Mouse (Mus musculus) lung, adult 2 months (tissue): ENCODE measurements around the gene Ier3. TPM values are rescaled to one million over a fixed set of nuclear protein-coding genes. Genes with fewer than 3 reads are reported as not detected.

ENCODE experiments used
- DNase-seq: peaks from one replicate; pipeline ENCODE4 v3.0.0; 2022
- H3K4me1 ChIP-seq: fragments of 200-500 bp; 2 replicates; pipeline ENCODE4 v1.6.1; 2011; ENCODE audit warnings: low read length; ENCODE audit not compliant: control insufficient read depth, insufficient read depth
- H3K4me3 ChIP-seq: fragments of 200-500 bp; replicated peaks from 2 replicates; pipeline ENCODE3; 2011; ENCODE audit warnings: low read depth, mild to moderate bottlenecking, control low read depth, low read length; ENCODE audit errors: extremely low read depth
- CTCF ChIP-seq: fragments of 200-500 bp; IDR thresholded peaks from 2 replicates; pipeline ENCODE4 v1.5.1; 2011; ENCODE audit warnings: mild to moderate bottlenecking, low read length, control low read depth; ENCODE audit not compliant: insufficient read depth
- POLR2A ChIP-seq: fragments of 200-500 bp; IDR thresholded peaks from 2 replicates; pipeline ENCODE4 v1.6.1; 2011; ENCODE audit warnings: low read depth, mild to moderate bottlenecking, control low read depth, low read length, borderline replicate concordance; ENCODE audit errors: extremely low read depth
- WGBS: fragments of 180-500 bp; shearing (Covaris S2); methylation state at CpG from one replicate; pipeline ENCODE4 v1.1.7; 2018; 5-methylcytosine and 5-hydroxymethylcytosine counted together
- polyA plus RNA-seq: library from polyadenylated mRNA; depleted of rRNA; stranded (reverse); fragments of >200 nt; gene quantifications from 2 replicates; pipeline ENCODE4 v1.2.3, GENCODE M21; 2012

Ier3 gene
- polyA plus RNA-seq, 1 experiment, result 133 TPM

GRCm38 (mm10) chr17:35787493-35787892 is 34.0 kb upstream of the Ier3 start:
- TF ChIP-seq CTCF (no peak), POLR2A (no peak)
- no peaks in the 10 kb centered on the region for H3K4me1 ChIP-seq
- DNase-seq, result no peak
- no peak overlapping the region for H3K4me3 ChIP-seq

- no peak for DNase-seq
- WGBS, result 76% methylated on average over 3 of the region's 3 CpGs
- TF ChIP-seq CTCF (no peak), POLR2A (no peak)
- no peak overlapping the region for H3K4me3 ChIP-seq
- no peaks in the 10 kb centered on the region for H3K4me1 ChIP-seq
These were observed 33.5 kb upstream of the Ier3 start for GRCm38 (mm10) chr17:35788025-35788424.

DNA sequence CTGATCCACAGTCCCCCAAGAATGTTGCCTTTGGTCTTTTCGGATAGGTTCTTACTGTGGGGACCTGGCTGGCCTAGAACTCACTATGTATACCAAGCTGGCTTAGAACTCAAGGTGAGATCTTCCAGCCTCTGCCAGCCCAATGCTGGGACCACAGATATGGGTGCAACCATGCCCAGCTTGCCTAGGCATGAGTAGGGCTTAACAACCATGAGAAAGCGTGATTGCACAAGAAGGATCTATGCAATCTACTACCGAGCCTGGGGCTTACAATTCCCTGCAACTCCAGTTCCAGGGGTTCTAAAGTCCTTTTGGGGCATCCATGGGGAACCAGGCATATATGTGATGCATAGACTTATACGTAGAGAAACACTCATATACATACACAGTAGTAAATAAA is 30.6 kb upstream of the Ier3 start:
- no peak for DNase-seq
- Histone ChIP-seq H3K4me1 (no peaks in the 10 kb centered on the region; the same call in 1 of the 2 replicates), H3K4me3 (no peak overlapping the region)
- no peak for TF ChIP-seq CTCF
- no peak for TF ChIP-seq POLR2A
- WGBS, result 90% methylated on average over 4 of the region's 4 CpGs

DNA sequence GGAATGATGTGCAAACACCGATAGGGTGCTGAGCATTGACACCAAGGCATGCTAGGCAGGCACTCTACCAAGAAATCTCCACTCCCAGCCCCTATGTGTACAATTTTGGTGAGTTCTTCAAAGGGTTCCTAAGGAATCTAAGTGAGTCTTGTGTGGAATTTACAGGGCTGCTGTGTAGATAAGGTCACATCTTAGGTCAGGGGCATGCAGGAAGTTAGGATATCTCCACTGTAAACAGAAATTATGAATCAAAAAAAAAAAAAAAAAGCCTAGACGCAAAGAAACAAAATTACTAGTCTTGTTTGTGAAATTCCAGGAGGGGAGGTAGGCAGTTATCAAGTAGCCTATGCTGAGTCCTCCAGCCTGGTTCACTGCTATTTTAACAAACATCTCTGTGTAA is 28.6 kb upstream of the Ier3 start:
- DNase-seq, result no peak
- Histone ChIP-seq H3K4me3 (no peak overlapping the region), H3K4me1 (no peaks in the 10 kb centered on the region; the same call in 1 of the 2 replicates)
- WGBS, result 29% methylated on average over 2 of the region's 2 CpGs
- TF ChIP-seq POLR2A (no peak), CTCF (no peak)

DNA sequence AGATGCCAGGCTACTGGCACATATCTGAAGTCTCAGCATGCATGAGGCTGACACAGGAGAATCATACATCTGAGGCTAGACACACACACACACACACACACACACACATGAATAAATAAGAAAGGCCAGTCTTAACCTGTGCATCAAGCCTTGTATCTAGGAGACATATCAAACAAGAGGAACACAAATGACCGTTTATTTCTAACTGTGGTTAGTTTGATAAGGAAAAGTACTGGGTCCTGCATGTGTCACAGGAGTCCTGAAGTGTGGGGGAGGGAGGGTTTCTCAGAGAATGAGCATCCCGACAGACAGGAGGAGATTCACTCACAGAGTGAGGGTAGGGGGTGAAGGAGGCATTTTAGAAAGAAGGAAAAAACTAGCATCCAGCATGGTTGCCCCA is 26.4 kb upstream of the Ier3 start:
- no peak overlapping the region for H3K4me3 ChIP-seq
- 26% methylated on average over 2 of the region's 2 CpGs for WGBS
- DNase-seq, result no peak
- no peak for TF ChIP-seq POLR2A
- TF ChIP-seq CTCF, result no peak
- H3K4me1 ChIP-seq, result no peaks in the 10 kb centered on the region; the same call in 1 of the 2 replicates

DNA sequence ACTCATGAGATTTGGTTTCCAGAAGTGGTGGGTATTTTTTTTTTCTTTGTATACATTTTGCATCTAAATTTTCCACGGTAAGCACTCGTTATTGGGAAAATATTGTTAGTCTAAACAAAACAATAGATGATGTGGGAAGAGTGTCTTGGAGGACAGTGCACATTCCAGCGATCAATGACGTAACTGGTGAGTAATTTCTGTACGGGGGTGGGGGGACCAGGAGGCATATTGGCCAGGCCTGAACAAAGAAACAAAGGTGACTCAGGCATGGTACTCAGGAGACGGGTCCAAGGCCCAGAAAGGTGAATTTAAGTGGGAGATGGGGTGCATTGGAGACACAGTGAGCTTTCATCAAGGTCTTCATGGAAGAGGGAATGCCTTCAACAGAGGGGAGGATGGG is 25.8 kb upstream of the Ier3 start:
- DNase-seq, result no peak
- TF ChIP-seq POLR2A (no peak), CTCF (no peak)
- Histone ChIP-seq H3K4me1 (no peaks in the 10 kb centered on the region; the same call in 1 of the 2 replicates), H3K4me3 (no peak overlapping the region)
- 71% methylated on average over 6 of the region's 6 CpGs for WGBS

GRCm38 (mm10) chr17:35796835-35797234 is 24.6 kb upstream of the Ier3 start:
- DNase-seq, result no peak
- 72% methylated on average over 5 of the region's 5 CpGs for WGBS
- no peak for TF ChIP-seq CTCF
- no peak for TF ChIP-seq POLR2A
- no peak overlapping the region for H3K4me3 ChIP-seq
- H3K4me1 ChIP-seq, result no peaks in the 10 kb centered on the region; the same call in 1 of the 2 replicates

DNA sequence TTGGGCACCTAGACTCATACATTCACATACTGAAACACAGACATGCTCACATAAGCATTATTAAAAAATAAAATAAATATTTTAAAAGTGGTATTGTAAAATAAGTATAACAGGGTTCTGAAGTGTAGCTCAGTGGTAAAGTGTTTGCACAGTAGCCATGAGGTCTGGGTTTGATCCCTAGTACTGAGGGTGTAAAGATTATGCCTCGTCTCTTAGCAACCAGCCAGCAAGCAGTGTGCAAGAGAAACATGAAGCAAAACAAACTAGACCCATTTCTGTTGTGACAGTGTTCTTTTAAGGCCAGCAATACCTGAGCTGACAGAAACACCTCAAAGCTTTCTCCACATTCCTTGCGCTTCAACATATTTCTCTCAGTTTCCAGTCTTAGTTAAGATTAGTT is 20.6 kb upstream of the Ier3 start:
- TF ChIP-seq POLR2A (no peak), CTCF (no peak)
- no peak for DNase-seq
- Histone ChIP-seq H3K4me1 (peaks cover 10% of the 10 kb centered on the region), H3K4me3 (no peak overlapping the region)
- 76% methylated on average over 2 of the region's 2 CpGs for WGBS

- Histone ChIP-seq H3K4me1 (peaks cover 14% of the 10 kb centered on the region), H3K4me3 (no peak overlapping the region)
- TF ChIP-seq CTCF, result no peak
- TF ChIP-seq POLR2A, result peak; percentile 27; the same call in 1 of the 2 replicates
- 26% methylated on average over 6 of the region's 6 CpGs for WGBS
- DNase-seq, result no peak
These were observed 18.5 kb upstream of the Ier3 start for GRCm38 (mm10) chr17:35803020-35803419.

DNA sequence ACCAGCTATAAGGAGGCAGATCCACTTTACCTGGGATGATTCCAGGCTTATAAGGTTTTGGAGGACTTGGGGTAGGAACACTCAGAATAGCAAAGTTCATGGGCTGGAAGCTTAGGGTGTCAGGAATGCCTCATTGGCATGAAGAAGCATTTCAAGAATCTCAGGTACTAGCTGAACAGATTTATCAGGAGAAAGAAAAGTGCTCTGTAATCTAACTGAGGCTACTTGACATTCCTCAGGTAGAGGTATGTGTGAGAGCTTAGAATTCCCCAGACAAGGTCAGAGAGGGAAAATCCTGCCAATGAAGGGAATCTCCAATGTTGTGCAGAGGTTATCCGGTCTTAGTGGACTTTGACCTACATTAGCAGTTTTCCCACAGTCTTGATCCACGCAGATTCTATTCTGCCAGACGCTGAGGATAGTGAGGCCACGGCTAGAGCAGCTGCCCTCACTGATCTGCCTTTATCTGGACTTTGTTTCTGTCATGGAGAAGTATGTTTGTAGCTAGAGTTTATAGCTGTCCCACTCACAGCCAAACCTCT is 17.6 kb upstream of the Ier3 start:
- Histone ChIP-seq H3K4me3 (no peak overlapping the region), H3K4me1 (peaks cover 19% of the 10 kb centered on the region)
- DNase-seq, result no peak
- TF ChIP-seq CTCF (no peak), POLR2A (no peak)
- WGBS, result 61% methylated on average over 4 of the region's 4 CpGs

DNA sequence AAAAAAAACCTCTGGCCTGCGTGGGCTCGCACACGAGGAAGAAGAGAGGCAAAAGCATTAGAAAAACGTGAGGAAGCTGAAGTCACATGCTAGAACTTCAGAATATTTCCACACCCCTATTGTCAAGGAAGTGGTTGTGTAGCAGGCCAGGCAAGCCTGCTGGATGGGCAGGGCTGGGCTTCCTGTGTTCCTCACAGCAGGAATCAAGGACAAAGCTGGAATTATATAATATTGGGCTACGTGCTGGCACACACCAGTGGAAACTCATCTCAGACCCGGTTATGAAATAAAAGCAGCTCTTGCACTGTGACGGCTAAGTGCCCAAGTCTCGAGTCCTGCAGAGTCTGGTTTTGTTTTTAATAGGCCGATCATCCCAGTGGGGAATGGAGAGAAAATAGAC is 13.4 kb upstream of the Ier3 start:
- Histone ChIP-seq H3K4me3 (no peak overlapping the region), H3K4me1 (peaks cover 37% of the 10 kb centered on the region)
- WGBS, result 9% methylated on average over 9 of the region's 9 CpGs
- no peak for TF ChIP-seq CTCF
- TF ChIP-seq POLR2A, result peak; percentile 13; the same call in 1 of the 2 replicates
- DNase-seq, result peak; percentile 64
